In the genomic region with DNA sequence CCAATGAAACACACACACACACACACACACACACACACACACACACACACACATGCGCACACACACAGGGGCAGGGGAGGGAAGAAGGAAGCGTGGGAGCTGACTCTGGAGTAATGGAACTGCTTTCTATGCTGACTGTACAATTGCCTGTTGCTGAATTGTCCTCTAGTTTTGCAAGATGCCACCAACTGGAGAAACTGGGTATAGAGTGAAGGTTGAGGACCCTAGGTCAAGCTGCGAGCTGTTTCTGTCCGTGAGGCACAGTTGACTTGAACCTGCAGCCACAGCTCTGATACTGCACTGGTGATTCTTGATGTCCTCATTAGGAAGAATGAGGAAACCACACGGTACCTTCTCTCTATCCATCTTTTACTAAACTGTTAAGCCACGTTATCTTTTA, we compare ENCODE assay signal across 18 mouse cellular contexts. TPM values are rescaled to one million over a fixed set of nuclear protein-coding genes. Genes with fewer than 3 reads are reported as not detected.
"Had no signal": no experiment of that assay in that cellular context is flagged by ENCODE, and none has a peak within 500 bp of the region (broad histone marks: within the 10 kb centered on the region; RNA-seq: fewer than 3 reads in every experiment).

No protein-coding gene starts in this region.

- H3K4me3 ChIP-seq: kidney, embryonic 15.5 days; layer of hippocampus, adult 2 months; limb, embryonic 13.5 days; midbrain, embryonic 13.5 days; neural tube, embryonic 13.5 days; stomach, embryonic 15.5 days had no signal

- H3K9ac ChIP-seq: kidney, embryonic 15.5 days; limb, embryonic 13.5 days; liver, embryonic 14.5 days; midbrain, embryonic 13.5 days; neural tube, embryonic 13.5 days; stomach, embryonic 15.5 days had no signal

- H3K4me1 ChIP-seq: kidney, embryonic 15.5 days; limb, embryonic 13.5 days; midbrain, embryonic 13.5 days; neural tube, embryonic 13.5 days; stomach, embryonic 15.5 days had no signal

- H3K9me3 ChIP-seq: kidney, embryonic 15.5 days; limb, embryonic 13.5 days; midbrain, embryonic 13.5 days; neural tube, embryonic 13.5 days; stomach, embryonic 15.5 days had no signal

- DNase-seq: kidney, adult 18-20 months; kidney, postnatal 25 days; left cerebral cortex, postnatal 4 days; lung, adult 18-20 months; retina, postnatal 1 day; right cerebral cortex, postnatal 4 days; spleen, adult 18-20 months; thymus, postnatal 4 days had no signal

- H3K27ac ChIP-seq: kidney, embryonic 15.5 days; layer of hippocampus, adult 2 months; limb, embryonic 13.5 days; liver, embryonic 14.5 days; macrophage; midbrain, embryonic 13.5 days; neural tube, embryonic 13.5 days; stomach, embryonic 15.5 days had no signal

- H3K4me2 ChIP-seq: kidney, embryonic 15.5 days; limb, embryonic 13.5 days; midbrain, embryonic 13.5 days; neural tube, embryonic 13.5 days; stomach, embryonic 15.5 days had no signal

- ATAC-seq: midbrain, embryonic 13.5 days had no signal

- H3K36me3 ChIP-seq: kidney, embryonic 15.5 days; limb, embryonic 13.5 days; midbrain, embryonic 13.5 days; neural tube, embryonic 13.5 days; stomach, embryonic 15.5 days had no signal

RNA-seq across cellular contexts. Expression of gene Prok2, which starts 10.3 kb away (rescaled TPM):
- total RNA-seq: liver, adult 2 months; megakaryocyte-erythroid progenitor cell, adult 5-6 weeks had no signal
- polyA plus RNA-seq: kidney, embryonic 15.5 days; liver, adult 2 months; macrophage; neural tube, embryonic 13.5 days had no signal

RNA-seq across cellular contexts. Expression of gene Gpr27, which starts 23.4 kb away (rescaled TPM):
- total RNA-seq: megakaryocyte-erythroid progenitor cell, adult 5-6 weeks had no signal
- polyA plus RNA-seq: macrophage had no signal
